ENCODE assay signal across 9 mouse cellular contexts in the genomic region with DNA sequence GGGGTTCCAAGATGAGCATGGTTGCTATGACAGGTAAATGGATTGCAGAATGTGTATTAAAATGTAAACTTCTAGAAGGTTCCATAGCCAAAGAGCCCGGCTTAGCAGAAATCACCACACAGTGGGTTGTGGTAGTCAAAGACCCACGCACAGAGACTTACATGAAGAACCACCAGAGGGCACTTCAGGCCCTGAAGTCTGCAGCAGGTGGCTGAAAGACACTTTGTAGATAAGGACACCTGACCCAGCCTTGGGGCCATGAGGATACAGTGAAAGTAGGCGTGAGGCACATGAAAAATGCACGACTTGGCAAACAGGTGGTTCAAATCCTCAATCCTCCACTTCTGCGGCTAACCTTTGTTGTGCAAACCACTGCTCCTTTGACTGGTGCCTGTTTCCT. TPM values are rescaled to one million over a fixed set of nuclear protein-coding genes. Genes with fewer than 3 reads are reported as not detected.
DNase-seq lines count a peak whose midpoint lies in the region; ATAC-seq and TF ChIP-seq lines count a peak whose summit lies in the region.
"Had no signal": no experiment of that assay in that cellular context is flagged by ENCODE, and none has a peak within 500 bp of the region (broad histone marks: within the 10 kb centered on the region; RNA-seq: fewer than 3 reads in every experiment).

No protein-coding gene starts in this region.

- H3K27me3 ChIP-seq in heart, embryonic 11.5 days (ENCODE audit: control insufficient read depth, insufficient read depth, low read length) = no peaks in the 10 kb centered on the region
- no peaks in the 10 kb centered on the region for H3K27me3 ChIP-seq in forebrain, postnatal 0 days (ENCODE audit: insufficient read depth, low read length)
- H3K27me3 ChIP-seq in midbrain, embryonic 14.5 days (ENCODE audit: control insufficient read depth, insufficient read depth, low read length) = no peaks in the 10 kb centered on the region
- H3K27me3 ChIP-seq: neural tube, embryonic 12.5 days had no signal

- H3K27ac ChIP-seq in heart, embryonic 11.5 days (ENCODE audit: low read depth, low read length) = no peak overlapping the region
- H3K27ac ChIP-seq in forebrain, postnatal 0 days (ENCODE audit: low read depth, low read length) = no peak overlapping the region
- no peak overlapping the region for H3K27ac ChIP-seq in midbrain, embryonic 14.5 days (replicated peaks; ENCODE audit: low read depth, low read length)
- H3K27ac ChIP-seq: neural tube, embryonic 12.5 days had no signal

- TF ChIP-seq CTCF in forebrain, postnatal 0 days (IDR thresholded peaks at IDR 0.05; ENCODE audit: low read depth) = peak; percentile 78

- H3K9ac ChIP-seq in heart, embryonic 11.5 days (ENCODE audit: low read depth, low read length) = no peak overlapping the region
- H3K9ac ChIP-seq in forebrain, postnatal 0 days = no peak overlapping the region
- no peak overlapping the region for H3K9ac ChIP-seq in midbrain, embryonic 14.5 days (replicated peaks; ENCODE audit: low read length)
- H3K9ac ChIP-seq: neural tube, embryonic 12.5 days had no signal

- no peak for ATAC-seq in heart, embryonic 11.5 days (replicated peaks; ENCODE audit: insufficient number of reproducible peaks, low FRiP score, low TSS enrichment)
- ATAC-seq in forebrain, postnatal 0 days = peak; percentile 80
- no peak for ATAC-seq in midbrain, embryonic 14.5 days (ENCODE audit: low FRiP score, low TSS enrichment)

- H3K36me3 ChIP-seq in heart, embryonic 11.5 days (ENCODE audit: control insufficient read depth, insufficient read depth, low read length) = no peaks in the 10 kb centered on the region
- H3K36me3 ChIP-seq in forebrain, postnatal 0 days (ENCODE audit: insufficient read depth) = peaks cover 10% of the 10 kb centered on the region
- peaks cover 25% of the 10 kb centered on the region for H3K36me3 ChIP-seq in midbrain, embryonic 14.5 days (ENCODE audit: control insufficient read depth, insufficient read depth, low read length)

- 48% methylated on average over 5 of the region's 5 CpGs for WGBS in heart, embryonic 11.5 days (ENCODE audit: insufficient replicate concordance)
- WGBS in forebrain, postnatal 0 days = 53% methylated on average over 5 of the region's 5 CpGs
- WGBS in midbrain, embryonic 14.5 days = 67% methylated on average over 5 of the region's 5 CpGs

- no peak overlapping the region for H3K4me2 ChIP-seq in heart, embryonic 11.5 days
- no peak overlapping the region for H3K4me2 ChIP-seq in forebrain, postnatal 0 days (ENCODE audit: low read depth)
- H3K4me2 ChIP-seq in midbrain, embryonic 14.5 days (ENCODE audit: low read length) = no peak overlapping the region
- H3K4me2 ChIP-seq: neural tube, embryonic 12.5 days had no signal

- no peaks in the 10 kb centered on the region for H3K4me1 ChIP-seq in heart, embryonic 11.5 days (ENCODE audit: control insufficient read depth, insufficient read depth, low read length)
- no peaks in the 10 kb centered on the region for H3K4me1 ChIP-seq in forebrain, postnatal 0 days (ENCODE audit: insufficient read depth)
- H3K4me1 ChIP-seq in midbrain, embryonic 14.5 days (ENCODE audit: control insufficient read depth, insufficient read depth, low read length) = no peaks in the 10 kb centered on the region
- H3K4me1 ChIP-seq: neural tube, embryonic 12.5 days had no signal

- DNase-seq in heart, postnatal 4 days = peak; percentile 39
- DNase-seq in 3T3-L1 (ENCODE audit: low read depth, low spot score) (peak; percentile 52), ZHBTc4 (ENCODE audit: low read depth, low spot score) (peak; percentile 59)
- DNase-seq in forebrain, postnatal 0 days = peak; percentile 66
- DNase-seq in midbrain, embryonic 14.5 days = peak; percentile 71
- no peak for DNase-seq in spleen, postnatal 4 days (ENCODE audit: low spot score in 2 of 2)
- DNase-seq in layer of hippocampus, adult 8-10 months (ENCODE audit: low spot score in 2 of 2) = no peak

- no peaks in the 10 kb centered on the region for H3K9me3 ChIP-seq in heart, embryonic 11.5 days (replicated peaks; ENCODE audit: control insufficient read depth, low read length)
- no peaks in the 10 kb centered on the region for H3K9me3 ChIP-seq in forebrain, postnatal 0 days (ENCODE audit: low read length)
- H3K9me3 ChIP-seq in midbrain, embryonic 14.5 days (ENCODE audit: control insufficient read depth, low read length) = no peaks in the 10 kb centered on the region

- no peak overlapping the region for H3K4me3 ChIP-seq in heart, embryonic 11.5 days (ENCODE audit: low read depth, low read length)
- H3K4me3 ChIP-seq in forebrain, postnatal 0 days (ENCODE audit: low read depth, low read length) = no peak overlapping the region
- no peak overlapping the region for H3K4me3 ChIP-seq in midbrain, embryonic 14.5 days (replicated peaks; ENCODE audit: low read depth, low read length)
- H3K4me3 ChIP-seq: neural tube, embryonic 12.5 days had no signal

RNA-seq across cellular contexts. Expression of a gene that starts 20.7 kb away (rescaled TPM):
- 10 to 100 TPM; 12.7 to 12.8 TPM for total RNA-seq in heart, postnatal 4 days (2021)
- 24.8 and 26.2 TPM in 2 replicates for polyA plus RNA-seq in heart, embryonic 11.5 days (2014; fragmentation: Nextera tagmentation; extraction: Ambion mirVana)
- 8.8 and 9.1 TPM in 2 replicates for total RNA-seq in forebrain, postnatal 0 days (2014; rRNA removed)
- 9.0 and 12.9 TPM in 2 replicates for polyA plus RNA-seq in forebrain, postnatal 0 days (2015; fragmentation: Nextera tagmentation; extraction: Ambion mirVana)
- polyA plus RNA-seq in midbrain, embryonic 14.5 days (2014; fragmentation: Nextera tagmentation; extraction: Ambion mirVana) = 12.1 and 14.8 TPM in 2 replicates
- total RNA-seq in layer of hippocampus, adult 8-10 months (2022) = 1 to 10 TPM; 7.4 to 8.9 (median 8.1) TPM

Comparison
In these comparisons a context has a peak if more than half of its experiments do, and no peak if none do; other contexts are left out.
1. DNase-seq: peak in heart, postnatal 4 days (single experiment), 3T3-L1 (single experiment), ZHBTc4 (single experiment), forebrain, postnatal 0 days (single experiment) and midbrain, embryonic 14.5 days (single experiment); none in spleen, postnatal 4 days (0 of 2) and layer of hippocampus, adult 8-10 months (0 of 2).